Mouse (Mus musculus) kidney, adult 2 months (tissue): ENCODE data around the gene Sfmbt2. TPM values are rescaled to one million over a fixed set of nuclear protein-coding genes. Genes with fewer than 3 reads are reported as not detected.

ENCODE experiments used
- DNase-seq: peaks from one replicate; pipeline ENCODE4 v3.0.0; 2021
- H3K27ac ChIP-seq: fragments of 200-500 bp; 2 replicates; pipeline ENCODE4 v1.5.1; 2012; ENCODE audit warnings: low read depth, low read length, control low read depth, inconsistent platforms; ENCODE audit not compliant: insufficient read depth
- H3K27me3 ChIP-seq: fragments of 200-500 bp; replicated peaks from 2 replicates; pipeline ENCODE4 v1.6.1; 2012; ENCODE audit warnings: mild to moderate bottlenecking, moderate library complexity, low read length, inconsistent platforms; ENCODE audit not compliant: control insufficient read depth, insufficient read depth
- H3K36me3 ChIP-seq: fragments of 200-500 bp; 2 replicates; pipeline ENCODE4 v1.6.1; 2012; ENCODE audit warnings: mild to moderate bottlenecking, moderate library complexity, low read length, inconsistent platforms; ENCODE audit not compliant: control insufficient read depth, insufficient read depth
- H3K4me1 ChIP-seq: fragments of 200-500 bp; 2 replicates; pipeline ENCODE4 v1.6.1; 2011; ENCODE audit warnings: low read length; ENCODE audit not compliant: control insufficient read depth, insufficient read depth
- H3K4me3 ChIP-seq: fragments of 200-500 bp; 2 replicates; pipeline ENCODE4 v1.5.1; 2011; ENCODE audit warnings: mild to moderate bottlenecking, low read depth, low read length, control low read depth; ENCODE audit not compliant: insufficient read depth
- CTCF ChIP-seq: fragments of 200-500 bp; conservative IDR thresholded peaks from 2 replicates; pipeline ENCODE4 v1.5.1; 2011; ENCODE audit warnings: low read depth, mild to moderate bottlenecking, control low read depth, low read length, moderate library complexity, mixed read lengths; ENCODE audit not compliant: insufficient read depth, insufficient read length
- POLR2A ChIP-seq: fragments of 200-500 bp; IDR thresholded peaks from one replicate; pipeline ENCODE4 v1.6.1; 2011; ENCODE audit warnings: low read depth, low read length, control low read depth
- WGBS: fragments of 180-500 bp; shearing (Covaris S2); methylation state at CpG from one replicate; pipeline ENCODE4 v1.1.7; 2018; 5-methylcytosine and 5-hydroxymethylcytosine counted together
- polyA plus RNA-seq: library from polyadenylated mRNA; depleted of rRNA; stranded (reverse); fragments of >200 nt; gene quantifications from 2 replicates; pipeline ENCODE4 v1.2.3, GENCODE M21; 2012; rRNA removed

Sfmbt2 gene
- polyA plus RNA-seq, 1 experiment = 0.16 TPM

- TF ChIP-seq CTCF (no peak), POLR2A (no peak)
- Histone ChIP-seq H3K36me3 (no peaks in the 10 kb centered on the region), H3K27me3 (no peaks in the 10 kb centered on the region), H3K4me3 (no peak overlapping the region), H3K4me1 (no peaks in the 10 kb centered on the region), H3K27ac (no peak overlapping the region)
- WGBS = 73% methylated on average over 5 of the region's 5 CpGs
- DNase-seq = no peak
Observed at GRCm38 (mm10) chr2:10591310-10591709, 221.0 kb downstream of the Sfmbt2 start.

DNA sequence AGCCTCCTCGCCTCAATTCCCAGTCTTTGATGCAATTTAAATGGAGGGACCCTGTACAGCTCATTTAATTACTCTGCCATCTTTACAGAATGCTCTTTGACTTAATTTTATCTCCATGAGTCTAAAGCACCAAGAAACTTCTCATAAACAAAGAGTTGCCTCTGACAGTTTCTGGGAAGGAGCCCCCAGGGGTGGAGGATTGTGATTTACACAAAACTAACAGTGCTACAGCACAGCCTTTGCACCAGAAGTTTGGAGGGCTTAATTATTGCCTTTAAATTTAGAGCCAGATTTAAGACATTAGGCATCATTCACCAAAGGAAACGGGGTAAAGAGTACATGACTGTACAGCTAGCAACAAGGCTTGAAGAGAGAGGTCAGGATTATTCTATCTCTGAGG lies 245.2 kb downstream of the Sfmbt2 start:
- Histone ChIP-seq H3K4me1 (no peaks in the 10 kb centered on the region), H3K27ac (no peak overlapping the region), H3K36me3 (no peaks in the 10 kb centered on the region), H3K27me3 (no peaks in the 10 kb centered on the region), H3K4me3 (no peak overlapping the region)
- no peak for DNase-seq
- TF ChIP-seq CTCF (no peak), POLR2A (no peak)
- 50% methylated on average over 2 of the region's 2 CpGs for WGBS

Other genes with a start within 250 kb of the Sfmbt2 start
- gene Itih2, start 239.1 kb upstream of the Sfmbt2 start, polyA plus RNA-seq = 0.78 and 1.0 TPM in 2 replicates
- gene Itih5, start 216.9 kb upstream of the Sfmbt2 start, polyA plus RNA-seq = 14.0 and 14.1 TPM in 2 replicates